Mouse (Mus musculus) G1E (cell line): Measurements from ENCODE around the gene Scamp3.

Experiments
- CTCF ChIP-seq: IDR thresholded peaks from 2 replicates; pipeline ENCODE4 v1.5.1; 2012; ENCODE audit warnings: low read depth, low read length, inconsistent platforms, mixed read lengths
- GATA1 ChIP-seq: IDR thresholded peaks from 2 replicates; pipeline ENCODE4 v1.6.1; 2012; ENCODE audit warnings: borderline replicate concordance, low read length, inconsistent platforms, mixed read lengths
- POLR2AphosphoS5 ChIP-seq: IDR thresholded peaks from 2 replicates; pipeline ENCODE4 v1.6.1; 2012; ENCODE audit warnings: low read depth, low read length, inconsistent platforms; ENCODE audit not compliant: insufficient replicate concordance
- TAL1 ChIP-seq: conservative IDR thresholded peaks from 2 replicates; pipeline ENCODE4 v1.6.1; 2012; ENCODE audit warnings: low read depth, low read length, inconsistent platforms, mixed read lengths

DNA sequence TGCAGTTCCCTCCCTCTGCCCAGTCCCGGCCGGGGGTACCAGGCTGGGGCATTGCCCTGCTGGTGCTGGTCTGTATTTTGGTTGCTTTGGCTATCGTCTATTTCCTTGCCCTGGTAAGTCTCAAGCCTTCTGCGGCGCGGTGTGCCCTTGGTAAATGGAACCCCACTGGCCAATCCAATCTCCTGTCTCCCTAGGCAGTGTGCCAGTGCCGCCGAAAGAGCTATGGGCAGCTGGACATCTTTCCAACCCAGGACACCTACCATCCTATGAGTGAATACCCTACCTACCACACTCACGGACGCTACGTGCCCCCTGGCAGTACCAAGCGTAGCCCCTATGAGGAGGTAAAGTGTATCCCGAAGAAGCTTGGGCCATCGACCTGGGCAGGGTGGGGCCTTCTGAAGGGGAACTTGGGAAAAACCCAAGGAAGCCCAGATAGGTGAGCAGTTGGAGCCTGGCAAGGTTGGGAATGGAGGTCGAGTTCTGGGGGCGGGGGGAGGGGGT, 54.6 kb downstream of the Scamp3 start:
- TF ChIP-seq CTCF (no peak), TAL1 (no peak), POLR2AphosphoS5 (no peak), GATA1 (no peak)
